Mouse (Mus musculus): Measurements from ENCODE around the gene Tpm4.

Gene Tpm4

GRCm38 (mm10) chr8:72143256-72143824 lies 8.6 kb downstream of the Tpm4 start:
- no peak for ATAC-seq (ENCODE audit: low TSS enrichment)

GRCm38 (mm10) chr8:72144345-72144975 lies 9.7 kb downstream of the Tpm4 start:
- no peak for ATAC-seq (ENCODE audit: low TSS enrichment)

GRCm38 (mm10) chr8:72145511-72145910 lies 10.7 kb downstream of the Tpm4 start:
- no peak for ATAC-seq (ENCODE audit: low TSS enrichment)

- ATAC-seq (ENCODE audit: low TSS enrichment), result no peak
Observed at GRCm38 (mm10) chr8:72146056-72146455, 11.3 kb downstream of the Tpm4 start.

- no peak for ATAC-seq (ENCODE audit: low TSS enrichment)
Observed at GRCm38 (mm10) chr8:72146556-72146955, 11.8 kb downstream of the Tpm4 start.

- no peak for ATAC-seq (ENCODE audit: low TSS enrichment)
Observed at GRCm38 (mm10) chr8:72147266-72147665, 12.5 kb downstream of the Tpm4 start.

- no peak for ATAC-seq (ENCODE audit: low TSS enrichment)
Observed at GRCm38 (mm10) chr8:72149056-72149455, 14.3 kb downstream of the Tpm4 start.

- ATAC-seq (ENCODE audit: low TSS enrichment), result no peak
Observed at GRCm38 (mm10) chr8:72151418-72152078, 16.8 kb downstream of the Tpm4 start.

GRCm38 (mm10) chr8:72153382-72153781 lies 18.6 kb downstream of the Tpm4 start:
- ATAC-seq (ENCODE audit: low TSS enrichment), result no peak

- no peak for ATAC-seq (ENCODE audit: low TSS enrichment)
Observed at GRCm38 (mm10) chr8:72158096-72158495, 23.3 kb downstream of the Tpm4 start.

GRCm38 (mm10) chr8:72158726-72159125 lies 24.0 kb downstream of the Tpm4 start:
- ATAC-seq (ENCODE audit: low TSS enrichment), result no peak

- no peak for ATAC-seq (ENCODE audit: low TSS enrichment)
Observed at GRCm38 (mm10) chr8:72160007-72160406, 25.2 kb downstream of the Tpm4 start.

GRCm38 (mm10) chr8:72160707-72161697 lies 26.2 kb downstream of the Tpm4 start, which contains the start of gene Rab8a:
TSS of gene Rab8a (plus strand) at chr8:72161200.
- peak; percentile 94 for ATAC-seq (ENCODE audit: low TSS enrichment)

GRCm38 (mm10) chr8:72162821-72163220 lies 28.0 kb downstream of the Tpm4 start:
- ATAC-seq (ENCODE audit: low TSS enrichment), result no peak

- ATAC-seq (ENCODE audit: low TSS enrichment), result no peak
Observed at GRCm38 (mm10) chr8:72169098-72169668, 34.4 kb downstream of the Tpm4 start.

- ATAC-seq (ENCODE audit: low TSS enrichment), result no peak
Observed at GRCm38 (mm10) chr8:72169681-72170249, 35.0 kb downstream of the Tpm4 start.

GRCm38 (mm10) chr8:72177346-72177925 lies 42.7 kb downstream of the Tpm4 start:
- peak; percentile 72 for ATAC-seq (ENCODE audit: low TSS enrichment)

- no peak for ATAC-seq (ENCODE audit: low TSS enrichment)
Observed at GRCm38 (mm10) chr8:72183554-72184202, 48.9 kb downstream of the Tpm4 start.

GRCm38 (mm10) chr8:72187793-72188331 lies 53.1 kb downstream of the Tpm4 start:
- ATAC-seq (ENCODE audit: low TSS enrichment), result no peak

All from frontal cortex, adult (tissue).